Mouse (Mus musculus) neural tube, embryonic 15.5 days (tissue): ENCODE data around the gene Gm20479. TPM values are rescaled to one million over a fixed set of nuclear protein-coding genes. Genes with fewer than 3 reads are reported as not detected.

Experiments used
- ATAC-seq: fragments of 200-750 bp; cut with Nextera tagmentation; 2 replicates; pipeline ENCODE4 v1.8.0; 2017; ENCODE audit warnings: mild to moderate bottlenecking, moderate TSS enrichment, moderate library complexity; ENCODE audit not compliant: low FRiP score
- H3K27ac ChIP-seq: fragments of 300-500 bp; sonication (generic); replicated peaks from 2 replicates; pipeline ENCODE4 v1.5.1; 2015; ENCODE audit warnings: mild to moderate bottlenecking, inconsistent platforms
- H3K27me3 ChIP-seq: fragments of 300-500 bp; sonication (generic); replicated peaks from 2 replicates; pipeline ENCODE4 v1.6.1; 2015; ENCODE audit warnings: inconsistent platforms
- H3K36me3 ChIP-seq: fragments of 300-500 bp; sonication (generic); 2 replicates; pipeline ENCODE4 v1.6.1; 2015; ENCODE audit warnings: inconsistent platforms
- H3K4me1 ChIP-seq: fragments of 300-500 bp; sonication (generic); 2 replicates; pipeline ENCODE4 v1.6.1; 2015; ENCODE audit warnings: inconsistent platforms
- H3K4me2 ChIP-seq: fragments of 300-500 bp; sonication (generic); 2 replicates; pipeline ENCODE4 v1.6.1; 2015; ENCODE audit warnings: inconsistent platforms, mild to moderate bottlenecking, moderate library complexity
- H3K4me3 ChIP-seq: fragments of 300-500 bp; sonication (generic); replicated peaks from 2 replicates; pipeline ENCODE4 v1.5.1; 2015; ENCODE audit warnings: mild to moderate bottlenecking, inconsistent platforms
- H3K9ac ChIP-seq: fragments of 300-500 bp; sonication (generic); replicated peaks from 2 replicates; pipeline ENCODE4 v1.6.1; 2015; ENCODE audit warnings: mild to moderate bottlenecking, inconsistent platforms
- H3K9me3 ChIP-seq: fragments of 300-500 bp; sonication (generic); replicated peaks from 2 replicates; pipeline ENCODE4 v1.6.1; 2016; ENCODE audit warnings: inconsistent platforms
- WGBS: fragments of 180-500 bp; shearing (Covaris S2); methylation state at CpG from one replicate; pipeline ENCODE4 v1.1.7; 2015; ENCODE audit warnings: mixed read lengths; 5-methylcytosine and 5-hydroxymethylcytosine counted together
- polyA plus RNA-seq: library from polyadenylated mRNA; unstranded; fragments of >200 nt; fragmentation: Nextera tagmentation; extraction: Ambion mirVana; gene quantifications from 2 replicates; pipeline ENCODE4 v1.2.1, GENCODE M21; 2015

Gm20479 gene
- polyA plus RNA-seq, 1 experiment from 2014 or later: not detected

DNA sequence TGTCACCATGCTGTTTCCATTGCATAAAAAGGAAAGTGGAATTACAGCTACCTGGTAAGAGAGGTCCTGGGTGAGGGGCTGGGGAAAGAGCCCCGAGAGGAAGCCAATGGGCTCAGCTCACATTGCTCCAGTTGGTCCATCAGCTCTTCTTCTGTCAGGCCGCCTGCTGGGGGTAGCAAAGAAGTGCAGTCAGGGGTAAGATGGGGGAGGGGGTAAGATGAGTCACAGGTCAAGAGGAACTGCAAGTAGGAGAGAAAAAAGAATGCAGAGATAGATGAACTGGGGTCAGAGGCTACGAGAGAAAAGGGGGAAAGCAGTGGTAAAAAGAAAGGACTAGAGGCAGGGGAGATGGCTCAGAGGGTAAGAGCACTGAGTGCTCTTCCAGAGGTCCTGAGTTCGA lies 14.6 kb downstream of the Gm20479 start:
- ATAC-seq: no peak
- Histone ChIP-seq H3K36me3 (peaks cover 39% of the 10 kb centered on the region), H3K27ac (no peak overlapping the region), H3K4me1 (peaks cover 12% of the 10 kb centered on the region), H3K27me3 (peaks cover 10% of the 10 kb centered on the region), H3K4me2 (no peak overlapping the region), H3K9ac (no peak overlapping the region), H3K9me3 (no peaks in the 10 kb centered on the region), H3K4me3 (no peak overlapping the region)
- WGBS: 49% methylated on average over 4 of the region's 4 CpGs

DNA sequence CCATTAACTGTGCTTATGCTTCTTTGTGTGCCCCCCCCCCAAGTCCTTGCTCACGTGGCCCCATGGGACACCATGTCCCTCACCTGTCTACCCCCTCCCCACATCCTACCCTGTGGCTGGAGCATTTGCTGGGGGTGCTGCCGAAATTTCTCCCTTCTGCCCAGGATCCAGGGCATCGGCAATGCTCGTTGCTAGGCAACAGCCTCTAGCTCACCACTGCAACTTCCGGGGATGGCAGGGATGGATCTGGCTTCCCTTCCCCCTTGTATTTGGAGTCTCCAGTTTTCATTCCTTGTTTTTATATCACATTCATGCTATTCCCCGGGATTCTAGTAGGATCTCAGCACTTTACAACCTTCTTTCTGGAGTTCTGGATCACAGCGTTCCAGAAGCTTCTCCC lies 17.7 kb downstream of the Gm20479 start:
- Histone ChIP-seq H3K36me3 (peaks cover 18% of the 10 kb centered on the region), H3K4me1 (peaks cover 33% of the 10 kb centered on the region), H3K4me3 (peak overlapping the region; percentile 27), H3K27ac (no peak overlapping the region; the same call in 1 of the 2 replicates), H3K9me3 (no peaks in the 10 kb centered on the region), H3K4me2 (peak overlapping the region; percentile 52), H3K9ac (peak overlapping the region; percentile 29; the same call in 1 of the 2 replicates), H3K27me3 (peaks cover 38% of the 10 kb centered on the region)
- peak; percentile 59; the same call in 1 of the 2 replicates for ATAC-seq
- WGBS: 25% methylated on average over 7 of the region's 7 CpGs

DNA sequence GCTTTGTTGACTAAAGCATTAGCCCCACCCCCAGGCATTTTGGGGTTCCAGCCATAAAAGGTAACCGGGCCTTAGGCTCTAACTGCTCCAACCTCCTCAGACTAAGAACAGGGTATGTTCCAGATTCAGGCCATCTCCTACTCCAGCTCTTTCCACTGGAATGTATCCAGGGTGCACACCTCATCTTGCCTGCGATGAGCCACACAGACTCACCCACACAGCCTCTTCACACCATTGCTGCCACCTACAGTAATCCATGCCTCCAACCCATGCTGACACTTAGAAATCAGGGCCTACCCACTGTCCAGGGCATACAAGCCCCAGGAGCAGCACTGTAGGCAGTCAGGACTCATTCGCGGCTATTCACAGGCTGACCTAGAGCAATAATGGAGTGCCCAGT lies 18.1 kb downstream of the Gm20479 start:
- peak overlapping the region; percentile 29; the same call in 1 of the 2 replicates for H3K9ac ChIP-seq
- H3K9me3 ChIP-seq: no peaks in the 10 kb centered on the region
- no peak overlapping the region; the same call in 1 of the 2 replicates for H3K27ac ChIP-seq
- peaks cover 42% of the 10 kb centered on the region for H3K27me3 ChIP-seq
- H3K4me1 ChIP-seq: peaks cover 37% of the 10 kb centered on the region
- peaks cover 16% of the 10 kb centered on the region for H3K36me3 ChIP-seq
- ATAC-seq: peak; percentile 13; the same call in 1 of the 2 replicates
- peak overlapping the region; percentile 52 for H3K4me2 ChIP-seq
- 57% methylated on average over 4 of the region's 4 CpGs for WGBS
- peak overlapping the region; percentile 27 for H3K4me3 ChIP-seq

DNA sequence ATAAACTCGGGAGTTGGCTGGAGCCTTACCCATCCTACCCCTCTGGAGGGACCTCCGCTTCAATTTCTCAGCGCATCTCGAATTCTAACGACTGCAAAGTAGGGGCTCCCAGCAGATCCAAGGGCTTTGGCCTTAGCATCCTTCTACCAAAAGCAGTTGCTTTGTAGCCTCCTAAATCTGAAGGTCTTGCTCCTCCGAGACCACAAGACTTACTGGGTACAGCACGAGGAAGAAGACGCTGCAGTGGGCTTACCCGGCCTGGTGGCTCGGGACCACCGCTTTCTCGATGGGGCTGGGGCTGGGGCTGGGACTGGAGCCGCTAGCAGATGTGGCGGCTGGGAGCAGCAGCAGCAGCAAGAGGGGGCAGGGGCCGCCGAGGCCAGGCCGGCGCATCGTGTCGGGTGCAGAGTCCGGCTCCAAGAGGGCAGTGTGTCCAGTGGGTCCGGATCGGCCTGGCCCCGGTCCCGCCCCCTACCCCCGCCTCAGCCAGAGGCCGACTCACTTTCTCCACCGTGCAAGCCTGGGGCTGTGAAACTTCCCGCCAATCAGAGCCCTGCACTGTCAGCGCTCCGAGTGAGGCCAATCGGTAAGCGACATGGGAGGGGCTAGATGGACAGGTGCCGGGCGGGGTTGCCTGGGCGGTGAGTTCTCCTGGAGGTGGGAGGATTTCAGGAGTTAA lies 19.9 kb downstream of the Gm20479 start, which contains the start of gene Ltbp4:
Gene Ltbp4 (minus strand): TSS at position 518 of the 679 bp plus-strand sequence.
- WGBS: 2% methylated on average over 36 of the region's 36 CpGs
- Histone ChIP-seq H3K9me3 (no peaks in the 10 kb centered on the region), H3K27ac (no peak within 1 kb of the TSS), H3K4me3 (peak within 1 kb of the TSS; percentile 38), H3K4me2 (peak within 1 kb of the TSS; percentile 59), H3K27me3 (peaks cover 59% of the 10 kb centered on the region), H3K4me1 (peaks cover 55% of the 10 kb centered on the region), H3K9ac (peak within 1 kb of the TSS; percentile 20; the same call in 1 of the 2 replicates), H3K36me3 (peaks cover 6% of the 10 kb centered on the region)
- no peak for ATAC-seq

DNA sequence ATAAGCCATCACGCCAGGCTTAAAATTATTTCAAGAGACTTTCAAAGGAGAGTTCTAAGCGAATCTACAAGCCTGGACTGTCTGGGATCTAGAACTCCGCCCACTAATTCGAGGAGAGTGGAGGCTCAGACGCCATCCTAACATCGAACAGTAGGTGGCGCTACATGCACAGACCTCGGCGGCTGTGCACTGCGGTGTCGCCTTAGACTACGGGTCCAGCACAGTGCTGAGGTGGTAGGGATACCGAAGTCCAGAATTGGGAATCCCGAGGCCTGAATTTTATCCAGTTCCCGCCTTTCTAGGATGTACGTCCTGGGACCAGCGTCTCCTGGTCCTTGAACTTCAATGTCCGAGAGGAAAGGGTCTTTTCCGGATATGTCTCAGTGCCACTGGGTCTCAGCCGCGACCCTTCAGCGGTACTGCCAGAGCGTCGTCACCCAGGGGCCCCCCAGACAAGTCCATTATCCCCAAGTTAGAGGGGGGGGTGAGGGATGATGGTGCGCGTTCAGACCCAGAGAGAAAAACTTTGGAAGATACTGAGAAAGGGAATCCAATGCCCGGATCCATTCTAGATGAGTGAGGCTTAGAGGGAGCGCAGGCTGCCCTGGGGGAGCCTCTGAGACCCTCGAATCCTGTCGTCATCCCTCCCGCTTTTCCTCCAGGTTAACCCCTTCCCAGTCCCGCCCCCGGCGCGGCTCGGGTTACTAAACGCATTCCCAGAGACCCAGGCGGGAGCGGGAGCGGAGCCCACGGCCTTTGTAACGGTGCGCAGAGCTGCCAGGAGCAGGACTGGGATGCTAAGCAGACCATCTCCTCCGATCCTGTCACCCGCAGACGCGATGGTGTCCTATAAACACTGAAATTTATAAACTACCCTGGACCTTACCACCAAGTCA lies 21.0 kb downstream of the Gm20479 start:
- Histone ChIP-seq H3K36me3 (no peaks in the 10 kb centered on the region), H3K4me3 (peak overlapping the region; percentile 38), H3K4me1 (peaks cover 64% of the 10 kb centered on the region), H3K27me3 (peaks cover 71% of the 10 kb centered on the region), H3K4me2 (peak overlapping the region; percentile 59), H3K9me3 (no peaks in the 10 kb centered on the region), H3K9ac (peak overlapping the region; percentile 20), H3K27ac (no peak overlapping the region)
- ATAC-seq: peak; percentile 83
- WGBS: under 1% methylated on average over 47 of the region's 47 CpGs

DNA sequence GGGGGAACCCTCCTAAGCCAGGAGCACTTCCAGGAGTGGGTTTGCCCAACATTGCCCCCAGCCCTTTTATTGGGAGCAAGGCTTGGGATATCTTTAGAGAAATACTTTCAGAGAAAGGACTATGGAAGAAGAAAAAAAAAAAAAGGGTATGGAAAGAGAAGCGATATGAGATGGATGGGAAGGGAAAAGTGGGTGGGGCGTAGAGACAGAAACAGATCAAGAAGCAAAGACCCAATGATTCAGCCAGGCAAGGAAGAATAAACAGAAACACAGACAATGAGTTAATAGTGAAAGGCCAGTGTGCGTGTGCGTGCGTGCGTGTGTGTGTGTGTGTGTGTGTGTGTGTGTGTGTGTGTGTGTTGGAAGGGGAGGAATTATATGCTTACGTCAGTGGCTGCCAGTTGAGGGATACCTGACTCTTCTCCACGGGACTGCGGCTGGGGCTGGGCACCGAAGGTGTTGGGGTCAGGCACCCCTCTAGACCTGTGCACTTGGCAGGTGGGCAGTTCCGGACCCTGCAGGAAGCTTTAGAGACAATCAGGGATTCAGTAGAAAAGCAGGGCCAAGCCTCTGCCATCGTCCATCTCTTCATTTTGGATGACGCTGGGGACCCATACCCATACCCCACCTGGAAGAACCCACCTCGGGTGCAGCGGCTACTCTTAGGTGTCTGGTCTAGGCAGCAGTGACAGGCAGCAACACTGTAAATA lies 22.1 kb downstream of the Gm20479 start:
- no peak for ATAC-seq
- WGBS: 60% methylated on average over 15 of the region's 15 CpGs
- H3K27ac ChIP-seq: no peak overlapping the region
- no peaks in the 10 kb centered on the region for H3K36me3 ChIP-seq
- H3K4me2 ChIP-seq: no peak overlapping the region
- peaks cover 74% of the 10 kb centered on the region for H3K4me1 ChIP-seq
- peaks cover 81% of the 10 kb centered on the region for H3K27me3 ChIP-seq
- no peaks in the 10 kb centered on the region for H3K9me3 ChIP-seq
- H3K4me3 ChIP-seq: no peak overlapping the region
- H3K9ac ChIP-seq: no peak overlapping the region

DNA sequence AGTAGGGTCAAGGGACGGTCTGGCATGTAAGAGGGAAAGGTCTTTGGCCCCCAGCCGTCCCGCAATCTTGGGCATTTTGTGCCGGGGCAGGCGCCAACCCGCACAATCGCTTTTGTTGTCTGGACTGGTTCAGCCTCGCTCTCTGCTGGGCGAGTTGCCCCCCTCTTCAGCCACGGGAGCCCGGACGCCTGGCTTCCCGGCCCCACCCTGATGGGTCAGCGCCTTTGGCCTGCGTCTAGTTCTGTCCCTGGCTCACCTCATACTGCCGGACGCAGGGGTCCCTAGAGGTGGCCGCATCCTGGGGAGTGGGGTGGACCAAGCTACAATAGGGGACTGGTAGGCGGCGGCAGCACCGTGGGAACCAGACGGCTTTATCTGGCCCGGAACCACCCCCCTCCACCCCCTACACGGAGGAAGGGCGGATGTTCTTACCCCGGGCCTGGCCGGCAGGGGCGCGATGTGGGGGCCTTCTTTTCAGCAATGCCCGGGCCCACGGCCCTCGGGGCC lies 22.8 kb downstream of the Gm20479 start:
- H3K27ac ChIP-seq: no peak overlapping the region
- H3K9ac ChIP-seq: no peak overlapping the region
- H3K4me3 ChIP-seq: peak overlapping the region; percentile 16
- H3K36me3 ChIP-seq: no peaks in the 10 kb centered on the region
- peak overlapping the region; percentile 97 for H3K4me2 ChIP-seq
- peaks cover 88% of the 10 kb centered on the region for H3K27me3 ChIP-seq
- H3K9me3 ChIP-seq: no peaks in the 10 kb centered on the region
- no peak for ATAC-seq
- peaks cover 77% of the 10 kb centered on the region for H3K4me1 ChIP-seq
- 3% methylated on average over 32 of the region's 32 CpGs for WGBS

DNA sequence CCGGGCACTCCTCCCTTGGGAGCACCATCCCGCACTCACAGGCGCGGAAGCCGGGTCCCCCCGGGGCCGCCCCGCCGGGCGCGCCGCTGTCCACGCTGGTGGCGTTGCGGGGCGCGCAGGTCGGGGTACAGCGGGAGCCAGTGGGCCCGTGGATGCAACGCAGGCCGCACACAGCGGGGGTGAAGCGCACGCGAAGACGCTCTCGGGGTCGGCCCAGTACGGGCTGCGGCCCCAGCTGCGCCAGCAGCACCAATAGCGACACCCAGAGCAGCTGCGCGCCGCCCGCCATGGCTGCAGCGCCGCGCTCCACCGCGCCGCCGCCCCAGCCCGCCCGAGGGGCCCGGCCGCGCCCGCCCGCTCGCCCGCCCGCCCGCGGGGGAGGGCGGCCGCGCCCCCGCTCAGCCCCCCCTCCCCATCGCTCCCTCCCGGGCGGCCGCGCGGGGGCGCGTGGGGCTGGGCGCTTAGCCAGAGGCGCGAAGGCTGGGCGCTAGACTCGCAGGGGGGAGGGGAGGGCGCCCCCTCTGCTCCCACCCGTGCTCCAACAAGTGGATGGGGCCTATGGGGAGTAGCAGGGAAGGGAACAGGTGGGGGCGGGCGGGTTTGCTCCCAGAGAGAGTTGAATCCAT lies 23.8 kb downstream of the Gm20479 start:
- Histone ChIP-seq H3K9ac (peak overlapping the region; percentile 48), H3K27me3 (peaks cover 97% of the 10 kb centered on the region), H3K36me3 (no peaks in the 10 kb centered on the region), H3K4me2 (peak overlapping the region; percentile 97), H3K9me3 (no peaks in the 10 kb centered on the region), H3K4me3 (peak overlapping the region; percentile 47), H3K4me1 (peaks cover 76% of the 10 kb centered on the region), H3K27ac (no peak overlapping the region)
- ATAC-seq: no peak
- WGBS: 1% methylated on average over 49 of the region's 77 CpGs

DNA sequence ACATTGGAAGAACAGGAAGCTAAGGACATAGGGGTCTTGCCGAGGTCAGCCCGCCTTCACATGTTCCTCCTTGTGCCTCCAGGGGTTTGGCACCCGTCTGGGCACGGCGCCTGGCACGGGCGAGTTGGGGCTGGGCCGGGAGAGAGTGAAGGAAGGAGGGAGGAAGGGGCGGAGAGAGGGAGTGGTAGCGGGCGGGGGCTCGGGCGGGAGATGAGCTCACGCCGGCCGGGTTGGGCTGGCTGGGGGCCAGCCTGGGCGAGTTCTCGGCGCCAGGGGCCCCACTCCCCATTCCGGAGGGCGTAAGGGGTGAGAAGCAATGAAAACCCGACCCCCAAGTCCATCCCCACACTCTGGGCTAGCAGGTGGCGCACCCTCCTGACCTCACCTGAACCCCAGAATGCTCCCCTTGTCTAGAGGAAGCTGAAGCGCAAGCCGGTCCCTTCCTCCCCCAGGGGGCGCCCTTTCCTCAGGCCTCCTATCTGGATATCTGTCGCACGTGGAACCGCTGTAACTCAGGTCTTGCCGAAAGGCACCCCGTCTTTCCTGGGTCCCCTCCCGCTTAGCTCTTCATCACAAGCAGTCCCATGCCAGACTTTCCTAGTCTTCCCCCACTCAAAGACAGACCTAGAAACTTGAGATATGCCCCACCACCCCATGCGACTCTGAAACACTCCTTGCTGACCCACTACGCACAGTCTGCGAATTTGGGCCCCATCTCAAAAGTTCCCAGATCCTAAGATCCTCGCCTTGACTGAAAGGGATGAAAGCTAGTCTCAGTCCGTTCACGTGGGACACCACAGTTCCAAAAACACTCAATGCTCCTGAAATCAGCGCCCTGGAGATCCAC lies 24.6 kb downstream of the Gm20479 start:
- H3K36me3 ChIP-seq: no peaks in the 10 kb centered on the region
- 2% methylated on average over 35 of the region's 39 CpGs for WGBS
- H3K4me2 ChIP-seq: peak overlapping the region; percentile 97
- H3K9me3 ChIP-seq: no peaks in the 10 kb centered on the region
- no peak overlapping the region for H3K27ac ChIP-seq
- peak overlapping the region; percentile 47 for H3K4me3 ChIP-seq
- H3K9ac ChIP-seq: peak overlapping the region; percentile 48; the same call in 1 of the 2 replicates
- ATAC-seq: no peak
- H3K27me3 ChIP-seq: peaks cover 97% of the 10 kb centered on the region
- H3K4me1 ChIP-seq: peaks cover 73% of the 10 kb centered on the region

DNA sequence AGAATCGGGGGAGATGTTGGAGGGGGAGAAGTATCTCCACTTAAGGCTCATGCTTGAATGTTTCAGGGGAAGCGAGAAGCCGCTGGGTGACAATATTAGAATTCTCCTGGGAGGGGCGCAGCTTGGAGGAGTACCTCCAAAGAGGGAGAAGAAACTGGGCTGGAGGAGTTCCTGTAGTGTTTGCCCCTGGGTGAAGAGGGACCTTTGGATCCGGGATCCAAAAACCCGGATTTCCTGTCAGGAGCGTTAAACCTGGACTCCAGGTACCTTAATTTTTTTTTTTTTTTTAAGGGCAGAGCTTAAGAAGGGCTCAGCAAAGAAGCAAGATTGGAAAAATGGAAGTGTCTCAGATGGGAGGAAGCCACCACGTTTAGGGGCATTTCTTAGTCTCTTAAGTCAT lies 25.4 kb downstream of the Gm20479 start:
- Histone ChIP-seq H3K9me3 (no peaks in the 10 kb centered on the region), H3K4me2 (peak overlapping the region; percentile 97), H3K36me3 (no peaks in the 10 kb centered on the region), H3K27me3 (peaks cover 98% of the 10 kb centered on the region), H3K4me1 (peaks cover 66% of the 10 kb centered on the region), H3K27ac (no peak overlapping the region), H3K4me3 (peak overlapping the region; percentile 47), H3K9ac (no peak overlapping the region)
- no peak for ATAC-seq
- 8% methylated on average over 8 of the region's 8 CpGs for WGBS
